Comparison of ENCODE assay signal across 23 mouse cellular contexts in the genomic region with DNA sequence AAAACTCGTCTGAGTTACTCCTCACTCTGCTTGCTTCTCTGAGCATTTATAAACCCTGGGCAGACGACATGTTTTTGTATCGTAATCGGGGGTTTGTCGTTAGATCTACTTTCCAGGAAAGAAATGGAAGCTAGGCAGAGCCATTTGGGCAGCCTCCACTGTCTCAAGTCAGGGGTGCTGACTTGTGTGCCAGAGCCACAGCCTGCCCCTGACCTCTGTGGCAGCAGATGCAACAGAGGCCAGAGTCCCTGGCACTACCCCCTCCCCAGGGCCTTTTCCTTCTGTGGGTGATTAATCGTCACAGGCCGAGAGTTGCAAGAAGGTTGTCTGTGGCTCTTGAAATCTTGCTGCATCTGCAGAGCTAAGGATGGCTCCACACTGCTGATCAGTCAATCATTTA. TPM values are rescaled to one million over a fixed set of nuclear protein-coding genes. Genes with fewer than 3 reads are reported as not detected.
A peak's percentile ranks its signal among the peaks of the same experiment; 100 is the strongest.
DNase-seq lines count a peak whose midpoint lies in the region; ATAC-seq lines count a peak whose summit lies in the region.
"Had no signal": no experiment of that assay in that cellular context is flagged by ENCODE, and none has a peak within 500 bp of the region (broad histone marks: within the 10 kb centered on the region; RNA-seq: fewer than 3 reads in every experiment).

No protein-coding gene starts in this region.

- H3K4me1 ChIP-seq in hindbrain, embryonic 10.5 days (replicated peaks), result peaks cover 63% of the 10 kb centered on the region
- H3K4me1 ChIP-seq in hindbrain, embryonic 14.5 days (replicated peaks; ENCODE audit: control insufficient read depth, insufficient read depth, low read length), result peaks cover 8% of the 10 kb centered on the region
- peaks cover 51% of the 10 kb centered on the region for H3K4me1 ChIP-seq in liver, embryonic 15.5 days (replicated peaks)
- peaks cover 43% of the 10 kb centered on the region for H3K4me1 ChIP-seq in liver, embryonic 12.5 days
- H3K4me1 ChIP-seq in embryonic facial prominence, embryonic 10.5 days, result peaks cover 66% of the 10 kb centered on the region

- 0 out of 2 replicates have a peak, but pooled peaks cover under 1% of the 10 kb centered on the region for H3K36me3 ChIP-seq in hindbrain, embryonic 10.5 days
- H3K36me3 ChIP-seq in hindbrain, embryonic 14.5 days (replicated peaks; ENCODE audit: control insufficient read depth, insufficient read depth), result no peaks in the 10 kb centered on the region
- H3K36me3 ChIP-seq in liver, embryonic 15.5 days (replicated peaks), result no peaks in the 10 kb centered on the region
- H3K36me3 ChIP-seq in liver, embryonic 12.5 days, result peaks cover 3% of the 10 kb centered on the region
- no peaks in the 10 kb centered on the region for H3K36me3 ChIP-seq in embryonic facial prominence, embryonic 10.5 days (replicated peaks)
- H3K36me3 ChIP-seq: forebrain, embryonic 15.5 days; heart, embryonic 10.5 days; heart, embryonic 13.5 days; hindbrain, embryonic 12.5 days; intestine, embryonic 15.5 days had no signal

- WGBS in hindbrain, embryonic 10.5 days, result 81% methylated on average over 7 of the region's 7 CpGs
- WGBS in hindbrain, embryonic 14.5 days, result 78% methylated on average over 7 of the region's 7 CpGs
- WGBS in liver, embryonic 15.5 days (ENCODE audit: insufficient replicate concordance), result 70% methylated on average over 7 of the region's 7 CpGs
- 73% methylated on average over 7 of the region's 7 CpGs for WGBS in liver, embryonic 12.5 days (ENCODE audit: insufficient replicate concordance)
- WGBS in embryonic facial prominence, embryonic 10.5 days, result 75% methylated on average over 7 of the region's 7 CpGs

- no peak overlapping the region for H3K4me2 ChIP-seq in hindbrain, embryonic 14.5 days (replicated peaks)
- H3K4me2 ChIP-seq in liver, embryonic 15.5 days, result peak overlapping the region; percentile 97; the same call in 1 of the 2 replicates
- no peak overlapping the region for H3K4me2 ChIP-seq in liver, embryonic 12.5 days

- DNase-seq in adrenal gland, adult 2 months, result peak; percentile 50
- no peak for DNase-seq in adrenal gland, postnatal 25 days
- no peak for DNase-seq in hindbrain, embryonic 10.5 days (ENCODE audit: low spot score)
- DNase-seq in hindbrain, embryonic 14.5 days (ENCODE audit: low spot score), result no peak
- DNase-seq in embryonic facial prominence, embryonic 10.5 days (ENCODE audit: low spot score), result no peak
- DNase-seq in urinary bladder, postnatal 25 days (ENCODE audit: low spot score), result no peak
- DNase-seq: adrenal gland, postnatal 10 days; cerebellum, adult 11-12 months; cerebellum, adult 8-10 months; cerebellum, postnatal 10 days; cerebellum, postnatal 36 days; embryo, embryonic 11 days; gastrocnemius, postnatal 25 days; heart, adult 18-20 months; heart, postnatal 14 days; heart, postnatal 4 days had no signal

- H3K4me3 ChIP-seq in hindbrain, embryonic 10.5 days, result no peak overlapping the region
- H3K4me3 ChIP-seq in hindbrain, embryonic 14.5 days (replicated peaks; ENCODE audit: low read length), result no peak overlapping the region
- H3K4me3 ChIP-seq in liver, embryonic 15.5 days (replicated peaks), result no peak overlapping the region
- H3K4me3 ChIP-seq in liver, embryonic 12.5 days, result no peak overlapping the region
- no peak overlapping the region for H3K4me3 ChIP-seq in embryonic facial prominence, embryonic 10.5 days

- H3K9me3 ChIP-seq in hindbrain, embryonic 10.5 days, result no peaks in the 10 kb centered on the region
- H3K9me3 ChIP-seq in hindbrain, embryonic 14.5 days (ENCODE audit: control insufficient read depth, low read length), result no peaks in the 10 kb centered on the region
- H3K9me3 ChIP-seq in liver, embryonic 15.5 days (replicated peaks), result no peaks in the 10 kb centered on the region
- no peaks in the 10 kb centered on the region for H3K9me3 ChIP-seq in liver, embryonic 12.5 days (replicated peaks)
- no peaks in the 10 kb centered on the region for H3K9me3 ChIP-seq in embryonic facial prominence, embryonic 10.5 days
- H3K9me3 ChIP-seq: forebrain, embryonic 15.5 days; heart, embryonic 10.5 days; heart, embryonic 13.5 days; hindbrain, embryonic 12.5 days; intestine, embryonic 15.5 days had no signal

- H3K27ac ChIP-seq in hindbrain, embryonic 10.5 days, result peak overlapping the region; percentile 20; the same call in 1 of the 2 replicates
- H3K27ac ChIP-seq in hindbrain, embryonic 14.5 days, result no peak overlapping the region
- H3K27ac ChIP-seq in liver, embryonic 15.5 days (replicated peaks), result no peak overlapping the region
- no peak overlapping the region for H3K27ac ChIP-seq in liver, embryonic 12.5 days
- H3K27ac ChIP-seq in embryonic facial prominence, embryonic 10.5 days (replicated peaks), result peak overlapping the region; percentile 30; the same call in 1 of the 2 replicates
- H3K27ac ChIP-seq: forebrain, embryonic 15.5 days; heart, embryonic 13.5 days; intestine, embryonic 15.5 days had no signal

- 0 out of 2 replicates have a peak, but pooled peaks cover 12% of the 10 kb centered on the region for H3K27me3 ChIP-seq in hindbrain, embryonic 10.5 days (ENCODE audit: insufficient read depth, poor library complexity, severe bottlenecking)
- peaks cover 10% of the 10 kb centered on the region for H3K27me3 ChIP-seq in hindbrain, embryonic 14.5 days (ENCODE audit: control insufficient read depth, insufficient read depth, low read length)
- no peaks in the 10 kb centered on the region for H3K27me3 ChIP-seq in liver, embryonic 15.5 days
- H3K27me3 ChIP-seq in liver, embryonic 12.5 days (replicated peaks), result no peaks in the 10 kb centered on the region
- no peaks in the 10 kb centered on the region for H3K27me3 ChIP-seq in embryonic facial prominence, embryonic 10.5 days (replicated peaks; ENCODE audit: low read depth, poor library complexity, severe bottlenecking)
- H3K27me3 ChIP-seq: forebrain, embryonic 15.5 days; intestine, embryonic 15.5 days had no signal

- ATAC-seq in hindbrain, embryonic 14.5 days (ENCODE audit: low FRiP score), result no peak
- ATAC-seq in liver, embryonic 15.5 days (ENCODE audit: insufficient read depth), result no peak
- ATAC-seq in liver, embryonic 12.5 days, result no peak

- no peak overlapping the region for H3K9ac ChIP-seq in hindbrain, embryonic 14.5 days
- no peak overlapping the region for H3K9ac ChIP-seq in liver, embryonic 15.5 days
- no peak overlapping the region; the same call in 1 of the 2 replicates for H3K9ac ChIP-seq in liver, embryonic 12.5 days
- H3K9ac ChIP-seq: hindbrain, embryonic 12.5 days; intestine, embryonic 15.5 days had no signal

RNA-seq across cellular contexts. Expression of gene Kcnk5, which starts 1.0 kb away (rescaled TPM):
- 1 to 10 TPM; 8.6 to 9.5 TPM for total RNA-seq in adrenal gland, adult 2 months (2021)
- 6.4 and 9.8 TPM in 2 replicates for polyA plus RNA-seq in adrenal gland, adult 2 months (2012; rRNA removed)
- 5.9 and 12.0 TPM in 2 replicates for total RNA-seq in adrenal gland, postnatal 25 days (2021)
- 12.4 and 13.5 TPM in 2 replicates for polyA plus RNA-seq in hindbrain, embryonic 10.5 days (2016; fragmentation: Nextera tagmentation; extraction: Ambion mirVana)
- 0.65 and 1.2 TPM in 2 replicates for polyA plus RNA-seq in hindbrain, embryonic 14.5 days (2014; fragmentation: Nextera tagmentation; extraction: Ambion mirVana)
- 5.0 and 5.1 TPM in 2 replicates for polyA plus RNA-seq in liver, embryonic 15.5 days (2015; fragmentation: Nextera tagmentation; extraction: Ambion mirVana)
- polyA plus RNA-seq in liver, embryonic 12.5 days (2016; fragmentation: Nextera tagmentation; extraction: Ambion mirVana), result 8.6 and 8.9 TPM in 2 replicates
- polyA plus RNA-seq in embryonic facial prominence, embryonic 10.5 days (2016; fragmentation: Nextera tagmentation; extraction: Ambion mirVana), result 9.3 and 10.7 TPM in 2 replicates

RNA-seq across cellular contexts. Expression of gene Saysd1, which starts 44.3 kb away (rescaled TPM):
- total RNA-seq in adrenal gland, adult 2 months (2021), result 1 to 10 TPM; 6.2 to 7.0 TPM
- polyA plus RNA-seq in adrenal gland, adult 2 months (2012; rRNA removed), result 8.5 and 9.8 TPM in 2 replicates
- 8.2 and 9.0 TPM in 2 replicates for total RNA-seq in adrenal gland, postnatal 25 days (2021)
- polyA plus RNA-seq in hindbrain, embryonic 10.5 days (2016; fragmentation: Nextera tagmentation; extraction: Ambion mirVana), result 12.2 and 13.1 TPM in 2 replicates
- polyA plus RNA-seq in hindbrain, embryonic 14.5 days (2014; fragmentation: Nextera tagmentation; extraction: Ambion mirVana), result 11.1 and 14.9 TPM in 2 replicates
- 3.8 and 4.1 TPM in 2 replicates for polyA plus RNA-seq in liver, embryonic 15.5 days (2015; fragmentation: Nextera tagmentation; extraction: Ambion mirVana)
- 4.5 and 4.8 TPM in 2 replicates for polyA plus RNA-seq in liver, embryonic 12.5 days (2016; fragmentation: Nextera tagmentation; extraction: Ambion mirVana)
- polyA plus RNA-seq in embryonic facial prominence, embryonic 10.5 days (2016; fragmentation: Nextera tagmentation; extraction: Ambion mirVana), result 9.2 and 11.1 TPM in 2 replicates

Comparison
In these comparisons a context has a peak if more than half of its experiments do, and no peak if none do; other contexts are left out.
1. H3K27ac ChIP-seq: peak in hindbrain, embryonic 10.5 days (single experiment) and embryonic facial prominence, embryonic 10.5 days (single experiment); none in hindbrain, embryonic 14.5 days (single experiment), liver, embryonic 15.5 days (single experiment) and liver, embryonic 12.5 days (single experiment).